Mouse (Mus musculus): ENCODE measurements around the gene C030005K15Rik. TPM values are rescaled to one million over a fixed set of nuclear protein-coding genes. Genes with fewer than 3 reads are reported as not detected.
"Not testable (repeated sequence)": the region's sequence is repeated elsewhere in the genome, so short reads cannot be mapped to it uniquely, and the experiment has no call there.

The C030005K15Rik gene
- not detected in 2 replicates for polyA plus RNA-seq (2015; fragmentation: Nextera tagmentation; extraction: Ambion mirVana)

DNA sequence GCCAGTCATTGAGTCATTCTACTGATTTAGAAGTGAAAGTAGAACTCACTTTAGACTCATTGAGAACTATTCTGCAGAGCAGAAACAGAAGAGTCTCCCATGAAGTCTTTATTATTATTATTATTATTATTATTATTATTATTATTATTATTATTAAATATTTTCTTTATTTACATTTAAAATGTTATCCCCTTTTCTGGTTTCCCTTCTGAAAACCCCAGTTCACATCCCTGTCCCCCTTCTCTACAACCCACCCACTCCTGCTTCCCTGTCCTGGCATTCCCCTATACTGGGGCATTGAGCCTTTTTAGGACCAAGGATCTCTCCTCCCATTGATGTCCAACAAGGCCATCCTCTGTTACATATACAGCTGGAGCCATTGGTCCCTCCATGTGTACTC, at the start of gene C030005K15Rik:
Gene C030005K15Rik, minus strand, starts transcription at position 101 of the 400 bp plus-strand sequence.
- not testable (repeated sequence) for H3K4me3 ChIP-seq (replicated peaks); ATAC-seq (ENCODE audit: low read depth); H3K27me3 ChIP-seq; H3K9me3 ChIP-seq (replicated peaks); H3K4me1 ChIP-seq (replicated peaks); H3K9ac ChIP-seq; H3K36me3 ChIP-seq; H3K4me2 ChIP-seq; H3K27ac ChIP-seq; DNase-seq

- Histone ChIP-seq H3K9ac (no peak overlapping the region), H3K4me2 (no peak overlapping the region), H3K27me3 (no peaks in the 10 kb centered on the region), H3K36me3 (no peaks in the 10 kb centered on the region), H3K9me3 (replicated peaks) (no peaks in the 10 kb centered on the region), H3K4me1 (replicated peaks) (no peaks in the 10 kb centered on the region), H3K27ac (no peak overlapping the region), H3K4me3 (replicated peaks) (no peak overlapping the region)
- DNase-seq (no peak), ATAC-seq (ENCODE audit: low read depth) (no peak)
- whole genome bisulfite sequencing (ENCODE audit: insufficient replicate concordance) = 40% methylated on average over 5 of the region's 5 CpGs
Measured at GRCm38 (mm10) chr10:97768171-97768749, 41.7 kb upstream of the C030005K15Rik start.

DNA sequence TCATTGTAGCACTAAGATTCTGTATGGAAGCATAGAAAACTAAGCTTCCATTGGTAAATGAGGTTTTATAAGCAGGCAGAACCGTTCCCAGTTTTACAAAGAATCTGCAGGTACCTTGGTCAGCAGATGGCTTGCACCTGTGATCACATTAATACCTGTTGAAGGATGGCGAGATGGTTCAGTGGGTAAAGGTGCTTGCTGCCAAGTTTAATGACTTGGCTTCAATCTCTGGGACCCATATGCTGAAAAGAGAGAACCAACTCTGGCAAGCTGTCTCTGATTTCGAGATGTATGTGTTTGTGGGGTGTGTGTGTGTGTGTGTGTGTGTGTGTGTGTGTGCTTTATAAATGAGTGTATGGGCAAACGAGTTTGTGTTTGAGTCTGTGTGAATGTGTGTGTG, 27.3 kb upstream of the C030005K15Rik start:
- Histone ChIP-seq H3K9ac (no peak overlapping the region), H3K4me1 (replicated peaks) (no peaks in the 10 kb centered on the region), H3K4me3 (replicated peaks) (no peak overlapping the region), H3K4me2 (no peak overlapping the region), H3K27me3 (no peaks in the 10 kb centered on the region), H3K27ac (no peak overlapping the region), H3K9me3 (replicated peaks) (no peaks in the 10 kb centered on the region), H3K36me3 (no peaks in the 10 kb centered on the region)
- 39% methylated on average over 4 of the region's 4 CpGs for WGBS (ENCODE audit: insufficient replicate concordance)
- no peak for ATAC-seq (ENCODE audit: low read depth)
- no peak for DNase-seq

GRCm38 (mm10) chr10:97747231-97747630, 20.7 kb upstream of the C030005K15Rik start:
- Histone ChIP-seq H3K36me3 (no peaks in the 10 kb centered on the region), H3K4me3 (replicated peaks) (no peak overlapping the region), H3K27ac (no peak overlapping the region), H3K4me1 (replicated peaks) (no peaks in the 10 kb centered on the region), H3K9ac (no peak overlapping the region), H3K27me3 (no peaks in the 10 kb centered on the region), H3K9me3 (replicated peaks) (no peaks in the 10 kb centered on the region), H3K4me2 (no peak overlapping the region)
- ATAC-seq (ENCODE audit: low read depth) = no peak
- 59% methylated on average over 3 of the region's 3 CpGs for WGBS (ENCODE audit: insufficient replicate concordance)
- DNase-seq = no peak

DNA sequence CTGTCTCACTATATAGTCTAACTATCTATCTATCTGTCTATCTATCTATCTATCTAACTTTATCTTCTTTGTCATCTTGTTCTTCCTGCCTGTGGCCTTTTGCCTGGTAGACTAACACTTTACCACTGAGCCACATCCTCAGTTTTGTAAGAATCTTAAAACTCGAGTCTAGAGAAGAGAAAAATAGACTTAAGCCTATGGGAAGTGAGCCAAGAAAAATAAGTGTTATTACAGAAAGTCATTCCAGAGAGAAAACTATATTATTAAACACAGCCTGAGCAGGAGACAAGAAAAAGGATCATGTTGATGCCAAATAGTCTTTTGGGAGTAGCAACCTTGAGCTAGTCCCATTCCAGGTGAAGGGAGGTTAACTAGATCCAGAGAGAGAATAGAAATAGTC, 626 bp downstream of the C030005K15Rik start:
- DNase-seq (no peak), ATAC-seq (ENCODE audit: low read depth) (no peak)
- H3K4me2 ChIP-seq = no peak overlapping the region
- H3K4me3 ChIP-seq (replicated peaks) = no peak overlapping the region
- no peak overlapping the region for H3K9ac ChIP-seq
- H3K36me3 ChIP-seq = no peaks in the 10 kb centered on the region
- H3K27ac ChIP-seq = no peak overlapping the region
- H3K27me3 ChIP-seq = no peaks in the 10 kb centered on the region
- no peaks in the 10 kb centered on the region for H3K9me3 ChIP-seq (replicated peaks)
- H3K4me1 ChIP-seq (replicated peaks) = no peaks in the 10 kb centered on the region
- 11% methylated on average over 1 of the region's 1 CpGs for WGBS (ENCODE audit: insufficient replicate concordance)

DNA sequence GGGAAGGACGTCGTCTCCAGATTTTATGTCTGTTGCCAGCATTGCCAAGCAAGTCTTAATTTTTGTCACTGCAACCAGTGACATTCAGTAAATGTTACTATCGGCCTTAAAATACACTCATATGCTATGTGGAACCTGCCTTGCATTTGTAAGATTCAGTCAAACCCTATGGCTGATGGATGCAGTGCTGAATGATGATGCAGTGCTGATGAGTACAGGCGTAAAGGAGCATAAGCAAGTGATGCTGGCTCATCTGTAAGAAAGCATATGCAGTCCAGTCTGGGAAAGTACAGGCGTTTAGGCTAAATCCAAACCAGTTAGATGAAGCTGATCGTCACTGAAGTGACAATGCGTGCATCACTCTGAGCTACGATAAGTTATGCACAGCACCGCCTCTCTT, 3.8 kb downstream of the C030005K15Rik start:
- no peak for DNase-seq
- ATAC-seq (ENCODE audit: low read depth) = no peak
- H3K9me3 ChIP-seq (replicated peaks) = no peaks in the 10 kb centered on the region
- no peaks in the 10 kb centered on the region for H3K27me3 ChIP-seq
- no peak overlapping the region for H3K4me3 ChIP-seq (replicated peaks)
- no peak overlapping the region for H3K4me2 ChIP-seq
- H3K27ac ChIP-seq = no peak overlapping the region
- WGBS (ENCODE audit: insufficient replicate concordance) = 80% methylated on average over 9 of the region's 9 CpGs
- no peaks in the 10 kb centered on the region for H3K36me3 ChIP-seq
- no peak overlapping the region for H3K9ac ChIP-seq
- no peaks in the 10 kb centered on the region for H3K4me1 ChIP-seq (replicated peaks)

- Histone ChIP-seq H3K27ac (no peak overlapping the region), H3K27me3 (no peaks in the 10 kb centered on the region), H3K4me1 (replicated peaks) (no peaks in the 10 kb centered on the region), H3K9ac (no peak overlapping the region), H3K9me3 (replicated peaks) (no peaks in the 10 kb centered on the region), H3K4me2 (no peak overlapping the region), H3K36me3 (no peaks in the 10 kb centered on the region), H3K4me3 (replicated peaks) (no peak overlapping the region)
- DNase-seq (no peak), ATAC-seq (ENCODE audit: low read depth) (no peak)
- WGBS (ENCODE audit: insufficient replicate concordance) = 72% methylated on average over 1 of the region's 1 CpGs
Measured at GRCm38 (mm10) chr10:97720625-97721024, 5.9 kb downstream of the C030005K15Rik start.

DNA sequence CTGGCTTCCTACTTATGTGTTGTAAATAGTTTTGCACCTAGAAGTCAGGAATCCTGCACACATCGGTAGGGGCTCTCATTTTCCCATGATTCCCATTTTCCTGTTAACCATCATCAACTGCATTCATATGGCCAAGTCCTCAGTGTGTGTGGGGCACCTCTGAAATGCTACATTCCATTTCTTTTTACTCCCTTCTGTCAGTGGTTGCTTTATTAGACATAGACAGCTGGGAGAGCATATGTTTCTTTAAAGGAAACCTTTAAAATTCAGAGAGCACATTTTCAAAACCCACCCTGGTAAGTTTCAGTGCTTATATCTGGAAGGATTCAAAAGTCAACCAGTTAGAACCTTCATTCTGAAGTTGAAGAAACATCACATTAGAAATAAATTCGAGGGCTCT, 8.5 kb downstream of the C030005K15Rik start:
- Histone ChIP-seq H3K4me1 (replicated peaks) (no peaks in the 10 kb centered on the region), H3K9me3 (replicated peaks) (no peaks in the 10 kb centered on the region), H3K27me3 (no peaks in the 10 kb centered on the region), H3K4me2 (no peak overlapping the region), H3K36me3 (no peaks in the 10 kb centered on the region), H3K4me3 (replicated peaks) (no peak overlapping the region), H3K27ac (no peak overlapping the region), H3K9ac (no peak overlapping the region)
- DNase-seq = no peak
- WGBS (ENCODE audit: insufficient replicate concordance) = 46% methylated on average over 2 of the region's 2 CpGs
- ATAC-seq (ENCODE audit: low read depth) = no peak

DNA sequence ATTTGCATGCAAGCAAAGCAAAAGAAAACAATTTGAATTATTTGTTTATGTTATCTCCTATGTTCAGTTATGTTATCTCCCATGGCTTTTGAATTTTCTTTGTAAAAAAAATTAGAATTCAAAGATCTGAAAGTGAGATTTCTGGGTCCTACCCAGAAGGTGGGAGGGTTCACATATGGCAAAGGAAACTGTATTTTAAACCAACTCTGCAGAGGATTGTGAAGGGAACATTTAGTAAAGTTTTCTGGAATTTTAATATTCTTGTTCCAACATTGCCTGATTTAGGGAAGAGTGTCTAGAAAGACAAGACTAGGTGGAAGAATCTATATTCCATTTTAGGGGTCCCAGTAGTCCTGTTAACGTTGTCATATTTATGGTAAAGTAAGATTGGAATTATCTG, 9.3 kb downstream of the C030005K15Rik start:
- ATAC-seq (ENCODE audit: low read depth) (no peak), DNase-seq (no peak)
- 53% methylated on average over 1 of the region's 1 CpGs for WGBS (ENCODE audit: insufficient replicate concordance)
- Histone ChIP-seq H3K27ac (no peak overlapping the region), H3K4me2 (no peak overlapping the region), H3K9ac (no peak overlapping the region), H3K4me1 (replicated peaks) (no peaks in the 10 kb centered on the region), H3K9me3 (replicated peaks) (no peaks in the 10 kb centered on the region), H3K4me3 (replicated peaks) (no peak overlapping the region), H3K36me3 (no peaks in the 10 kb centered on the region), H3K27me3 (no peaks in the 10 kb centered on the region)

DNA sequence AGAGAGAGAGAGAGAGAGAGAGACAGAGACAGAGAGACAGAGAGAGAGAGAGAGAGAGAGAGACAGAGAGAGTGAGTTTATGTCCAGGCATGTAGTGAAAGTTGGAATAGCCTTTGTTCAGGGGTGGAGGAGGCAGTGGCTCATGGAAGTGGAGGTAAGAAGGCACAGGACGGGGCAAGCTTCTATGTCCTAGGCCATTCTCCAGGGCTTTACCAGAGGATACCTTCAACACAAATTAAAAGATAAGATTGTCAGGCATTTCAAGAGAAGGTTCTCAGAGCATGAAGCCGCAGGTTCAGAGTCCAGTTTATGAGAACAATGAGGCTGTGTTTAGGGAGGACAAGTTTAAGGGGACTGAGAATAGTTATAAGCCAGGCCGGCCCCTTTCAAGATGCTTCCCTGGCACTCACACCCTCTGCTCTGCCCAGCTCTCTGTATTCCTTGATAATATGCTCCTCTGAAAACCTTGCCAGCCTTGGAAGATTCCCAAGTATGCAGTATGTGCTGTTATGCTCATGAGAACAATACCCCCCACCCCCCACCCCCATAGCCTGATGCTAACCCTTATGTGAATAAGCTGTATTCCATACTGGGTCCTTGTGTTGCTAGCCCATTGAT, 11.2 kb downstream of the C030005K15Rik start:
- no peaks in the 10 kb centered on the region for H3K27me3 ChIP-seq
- H3K4me3 ChIP-seq (replicated peaks) = no peak overlapping the region
- DNase-seq = no peak
- WGBS (ENCODE audit: insufficient replicate concordance) = 69% methylated on average over 3 of the region's 3 CpGs
- H3K9ac ChIP-seq = no peak overlapping the region
- H3K36me3 ChIP-seq = no peaks in the 10 kb centered on the region
- H3K9me3 ChIP-seq (replicated peaks) = no peaks in the 10 kb centered on the region
- ATAC-seq (ENCODE audit: low read depth) = no peak
- H3K27ac ChIP-seq = no peak overlapping the region
- H3K4me2 ChIP-seq = no peak overlapping the region
- no peaks in the 10 kb centered on the region for H3K4me1 ChIP-seq (replicated peaks)

- H3K9ac ChIP-seq = no peak overlapping the region
- no peak overlapping the region for H3K27ac ChIP-seq
- no peaks in the 10 kb centered on the region for H3K27me3 ChIP-seq
- ATAC-seq (ENCODE audit: low read depth) (no peak), DNase-seq (no peak)
- WGBS (ENCODE audit: insufficient replicate concordance) = 62% methylated on average over 4 of the region's 4 CpGs
- H3K4me3 ChIP-seq (replicated peaks) = no peak overlapping the region
- no peaks in the 10 kb centered on the region for H3K9me3 ChIP-seq (replicated peaks)
- no peaks in the 10 kb centered on the region for H3K36me3 ChIP-seq
- no peak overlapping the region for H3K4me2 ChIP-seq
- no peaks in the 10 kb centered on the region for H3K4me1 ChIP-seq (replicated peaks)
Measured at GRCm38 (mm10) chr10:97714584-97714983, 12.0 kb downstream of the C030005K15Rik start.

DNA sequence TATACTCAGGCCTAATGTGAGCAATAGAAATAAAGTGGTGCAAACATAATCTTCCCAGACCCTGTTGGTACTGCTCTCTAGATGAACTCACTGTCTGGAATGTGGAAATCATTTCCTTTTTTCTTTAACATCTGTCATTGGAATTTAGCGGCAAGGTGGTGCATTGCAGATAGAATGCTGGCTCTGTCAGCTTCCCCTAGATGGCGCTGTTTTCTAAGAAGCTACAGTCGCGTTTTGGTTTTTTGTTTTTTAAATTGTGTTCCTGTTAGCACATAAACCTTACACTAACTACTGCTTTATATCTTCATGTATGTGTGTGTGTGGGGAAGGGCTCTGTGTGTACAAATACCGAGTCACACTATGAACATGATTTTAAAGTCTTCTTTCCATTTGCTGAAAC, 13.9 kb downstream of the C030005K15Rik start:
- ATAC-seq (ENCODE audit: low read depth) (no peak), DNase-seq (no peak)
- H3K4me3 ChIP-seq (replicated peaks) = no peak overlapping the region
- no peaks in the 10 kb centered on the region for H3K9me3 ChIP-seq (replicated peaks)
- H3K27me3 ChIP-seq = no peaks in the 10 kb centered on the region
- WGBS (ENCODE audit: insufficient replicate concordance) = 3% methylated on average over 5 of the region's 5 CpGs
- no peak overlapping the region for H3K4me2 ChIP-seq
- no peak overlapping the region for H3K9ac ChIP-seq
- no peaks in the 10 kb centered on the region for H3K4me1 ChIP-seq (replicated peaks)
- H3K27ac ChIP-seq = no peak overlapping the region
- H3K36me3 ChIP-seq = no peaks in the 10 kb centered on the region

Measured in liver, embryonic 13.5 days (tissue).